Mouse (Mus musculus) forebrain, postnatal 0 days (tissue): ENCODE measurements around the gene Lrrk2. TPM values are rescaled to one million over a fixed set of nuclear protein-coding genes. Genes with fewer than 3 reads are reported as not detected.

Experiments used
- ATAC-seq: fragments of 200-750 bp; cut with Nextera tagmentation; 2 replicates; pipeline ENCODE4 v1.8.0; 2017; ENCODE audit warnings: mild to moderate bottlenecking, moderate library complexity
- DNase-seq: peaks from one replicate; pipeline ENCODE4 v3.0.0-alpha.2; 2015
- H3K27ac ChIP-seq: fragments of 300-500 bp; sonication (generic); 2 replicates; pipeline ENCODE4 v1.5.1; 2014; ENCODE audit warnings: low read depth, mild to moderate bottlenecking, antibody characterized with exemption, low read length, moderate library complexity, mixed read lengths
- H3K27me3 ChIP-seq: fragments of 300-500 bp; sonication (generic); 2 replicates; pipeline ENCODE4 v1.6.1; 2014; ENCODE audit warnings: mild to moderate bottlenecking, low read length, mixed read lengths; ENCODE audit not compliant: insufficient read depth
- H3K36me3 ChIP-seq: fragments of 300-500 bp; sonication (generic); 2 replicates; pipeline ENCODE4 v1.6.1; 2014; ENCODE audit warnings: mild to moderate bottlenecking, moderate library complexity; ENCODE audit not compliant: insufficient read depth
- H3K4me1 ChIP-seq: fragments of 300-500 bp; sonication (generic); 2 replicates; pipeline ENCODE4 v1.6.1; 2014; ENCODE audit warnings: antibody characterized with exemption; ENCODE audit not compliant: insufficient read depth
- H3K4me2 ChIP-seq: fragments of 300-500 bp; sonication (generic); 2 replicates; pipeline ENCODE4 v1.6.1; 2014; ENCODE audit warnings: low read depth, mild to moderate bottlenecking, moderate library complexity
- H3K4me3 ChIP-seq: fragments of 300-500 bp; sonication (generic); 2 replicates; pipeline ENCODE4 v1.5.1; 2014; ENCODE audit warnings: low read depth, low read length, mixed read lengths
- H3K9ac ChIP-seq: fragments of 300-500 bp; sonication (generic); 2 replicates; pipeline ENCODE4 v1.6.1; 2014; ENCODE audit warnings: mild to moderate bottlenecking
- H3K9me3 ChIP-seq: fragments of 300-500 bp; sonication (generic); 2 replicates; pipeline ENCODE4 v1.6.1; 2016; ENCODE audit warnings: low read length
- CTCF ChIP-seq: sonication (generic); IDR thresholded peaks from 2 replicates; pipeline ENCODE4 v1.5.1; 2016; ENCODE audit warnings: antibody characterized with exemption, control low read depth, low read depth
- WGBS: fragments of 180-500 bp; shearing (Covaris S2); extraction: QIAGEN DNeasy Blood & Tissue Kit; methylation state at CpG from one replicate; pipeline ENCODE4 v1.1.7; 2014; 5-methylcytosine and 5-hydroxymethylcytosine counted together
- polyA plus RNA-seq: library from polyadenylated mRNA; unstranded; fragments of >200 nt; fragmentation: Nextera tagmentation; extraction: Ambion mirVana; gene quantifications from 2 replicates; pipeline ENCODE4 v1.2.1, GENCODE M21; 2015
- total RNA-seq: library from RNA; depleted of rRNA; stranded (reverse); fragments of >200 nt; gene quantifications from 2 replicates; pipeline ENCODE4 v1.2.3, GENCODE M21; 2014

The Lrrk2 gene
- total and polyA plus RNA-seq, 2 experiments from 2014 or later, result 1.7 to 4.5 TPM

- TF ChIP-seq CTCF, result no peak
- 88% methylated on average over 7 of the region's 7 CpGs for WGBS
- H3K4me3 ChIP-seq, result no peak overlapping the region
- no peaks in the 10 kb centered on the region for H3K4me1 ChIP-seq
- H3K36me3 ChIP-seq, result no peaks in the 10 kb centered on the region
- ATAC-seq (no peak), DNase-seq (no peak)
- H3K27ac ChIP-seq, result no peak overlapping the region
- no peak overlapping the region for H3K9ac ChIP-seq
- H3K9me3 ChIP-seq, result no peaks in the 10 kb centered on the region
- H3K4me2 ChIP-seq, result no peak overlapping the region
- no peaks in the 10 kb centered on the region for H3K27me3 ChIP-seq
Measured at GRCm38 (mm10) chr15:91685880-91686563, 13.0 kb downstream of the Lrrk2 start.

GRCm38 (mm10) chr15:91690648-91691047 lies 17.7 kb downstream of the Lrrk2 start:
- Histone ChIP-seq H3K9me3 (no peaks in the 10 kb centered on the region), H3K9ac (no peak overlapping the region), H3K4me1 (no peaks in the 10 kb centered on the region), H3K27ac (no peak overlapping the region), H3K4me2 (no peak overlapping the region), H3K36me3 (no peaks in the 10 kb centered on the region), H3K27me3 (no peaks in the 10 kb centered on the region), H3K4me3 (no peak overlapping the region)
- no peak for TF ChIP-seq CTCF
- DNase-seq (no peak), ATAC-seq (no peak)
- WGBS, result 87% methylated on average over 9 of the region's 9 CpGs

GRCm38 (mm10) chr15:91693051-91693450 lies 20.1 kb downstream of the Lrrk2 start:
- Histone ChIP-seq H3K27me3 (no peaks in the 10 kb centered on the region), H3K9me3 (no peaks in the 10 kb centered on the region), H3K4me1 (no peaks in the 10 kb centered on the region), H3K9ac (no peak overlapping the region), H3K4me2 (no peak overlapping the region), H3K4me3 (no peak overlapping the region), H3K36me3 (no peaks in the 10 kb centered on the region), H3K27ac (no peak overlapping the region)
- no peak for DNase-seq
- WGBS, result 79% methylated on average over 1 of the region's 1 CpGs
- TF ChIP-seq CTCF, result no peak
- ATAC-seq, result no peak

- ATAC-seq, result no peak
Measured at GRCm38 (mm10) chr15:91693856-91694255, 20.9 kb downstream of the Lrrk2 start.

GRCm38 (mm10) chr15:91700841-91701240 lies 27.9 kb downstream of the Lrrk2 start:
- WGBS, result 31% methylated on average over 1 of the region's 1 CpGs
- Histone ChIP-seq H3K9ac (no peak overlapping the region), H3K9me3 (no peaks in the 10 kb centered on the region), H3K4me1 (0 out of 2 replicates have a peak, but pooled peaks cover 5% of the 10 kb centered on the region), H3K27ac (no peak overlapping the region), H3K4me3 (no peak overlapping the region), H3K36me3 (no peaks in the 10 kb centered on the region), H3K27me3 (no peaks in the 10 kb centered on the region), H3K4me2 (no peak overlapping the region)
- no peak for DNase-seq
- no peak for ATAC-seq
- no peak for TF ChIP-seq CTCF

More at GRCm38 (mm10) chr15:91693856-91694255, 20.9 kb downstream of the Lrrk2 start:
- no peak for DNase-seq
- TF ChIP-seq CTCF, result no peak
- no peaks in the 10 kb centered on the region for H3K4me1 ChIP-seq
- no peak overlapping the region for H3K27ac ChIP-seq
- WGBS, result 96% methylated on average over 2 of the region's 2 CpGs
- H3K4me3 ChIP-seq, result no peak overlapping the region
- H3K27me3 ChIP-seq, result no peaks in the 10 kb centered on the region
- H3K4me2 ChIP-seq, result no peak overlapping the region
- no peaks in the 10 kb centered on the region for H3K36me3 ChIP-seq
- no peak overlapping the region for H3K9ac ChIP-seq
- no peaks in the 10 kb centered on the region for H3K9me3 ChIP-seq

- Histone ChIP-seq H3K36me3 (no peaks in the 10 kb centered on the region), H3K9me3 (no peaks in the 10 kb centered on the region), H3K4me2 (no peak overlapping the region), H3K27ac (no peak overlapping the region; the same call in 1 of the 2 replicates), H3K4me1 (0 out of 2 replicates have a peak, but pooled peaks cover 5% of the 10 kb centered on the region), H3K27me3 (no peaks in the 10 kb centered on the region), H3K4me3 (no peak overlapping the region), H3K9ac (no peak overlapping the region)
- ATAC-seq (peak; percentile 83), DNase-seq (peak; percentile 29)
- 29% methylated on average over 8 of the region's 8 CpGs for WGBS
- no peak for TF ChIP-seq CTCF
Measured at GRCm38 (mm10) chr15:91702991-91703715, 30.2 kb downstream of the Lrrk2 start.

GRCm38 (mm10) chr15:91704091-91704490 lies 31.1 kb downstream of the Lrrk2 start:
- Histone ChIP-seq H3K27ac (no peak overlapping the region), H3K27me3 (no peaks in the 10 kb centered on the region), H3K4me3 (no peak overlapping the region), H3K4me2 (no peak overlapping the region), H3K4me1 (0 out of 2 replicates have a peak, but pooled peaks cover 5% of the 10 kb centered on the region), H3K9ac (no peak overlapping the region), H3K36me3 (no peaks in the 10 kb centered on the region), H3K9me3 (no peaks in the 10 kb centered on the region)
- 91% methylated on average over 7 of the region's 7 CpGs for WGBS
- DNase-seq, result no peak
- TF ChIP-seq CTCF, result no peak
- ATAC-seq, result no peak
